Mouse (Mus musculus): ENCODE measurements around the gene Moap1. TPM values are rescaled to one million over a fixed set of nuclear protein-coding genes. Genes with fewer than 3 reads are reported as not detected.

Moap1 gene
- total RNA-seq, 2 experiments from 2014 or later: 4.7 to 4.8 TPM

GRCm38 (mm10) chr12:102695369-102696239 is 47.9 kb downstream of the Moap1 start:
- intact Hi-C loops (cut with DNase I; ENCODE audit: low total_unique reads): no loop called here

More at GRCm38 (mm10) chr12:102695369-102696239, 47.9 kb downstream of the Moap1 start:
- DNase-seq: no peak

Other genes starting within 250 kb of the Moap1 start
- not detected for gene Chga, start 188.7 kb downstream of the Moap1 start, total RNA-seq (2021)
- gene Itpk1, start 38.7 kb downstream of the Moap1 start, total RNA-seq (2021): 1 to 10 TPM; 6.4 to 8.4 TPM
- 1 to 10 TPM; 2.0 to 2.3 TPM for gene Tmem251, start 101 bp upstream of the Moap1 start, total RNA-seq (2021)
- gene Gm28051, start 14.1 kb upstream of the Moap1 start, total RNA-seq (2021): not detected
- 1 to 10 TPM; 7.2 to 7.6 TPM for gene Gon7, start 14.1 kb upstream of the Moap1 start, total RNA-seq (2021)
- 10 to 100 TPM; 13.9 to 14.5 TPM for gene Ubr7, start 14.3 kb upstream of the Moap1 start, total RNA-seq (2021)
- gene Gm20604, start 15.0 kb upstream of the Moap1 start, total RNA-seq (2021): 1 to 10 TPM; 3.0 to 3.1 TPM
- 10 to 100 TPM; 17.0 to 17.6 TPM for gene Btbd7, start 134.8 kb upstream of the Moap1 start, total RNA-seq (2021)
- gene Cox8c, start 155.7 kb upstream of the Moap1 start, total RNA-seq (2021): not detected
- gene Unc79, start 205.2 kb upstream of the Moap1 start, total RNA-seq (2021): under 1 TPM; 0.07 to 0.10 TPM